8 mouse cellular contexts compared by ENCODE assay signal in the genomic region with DNA sequence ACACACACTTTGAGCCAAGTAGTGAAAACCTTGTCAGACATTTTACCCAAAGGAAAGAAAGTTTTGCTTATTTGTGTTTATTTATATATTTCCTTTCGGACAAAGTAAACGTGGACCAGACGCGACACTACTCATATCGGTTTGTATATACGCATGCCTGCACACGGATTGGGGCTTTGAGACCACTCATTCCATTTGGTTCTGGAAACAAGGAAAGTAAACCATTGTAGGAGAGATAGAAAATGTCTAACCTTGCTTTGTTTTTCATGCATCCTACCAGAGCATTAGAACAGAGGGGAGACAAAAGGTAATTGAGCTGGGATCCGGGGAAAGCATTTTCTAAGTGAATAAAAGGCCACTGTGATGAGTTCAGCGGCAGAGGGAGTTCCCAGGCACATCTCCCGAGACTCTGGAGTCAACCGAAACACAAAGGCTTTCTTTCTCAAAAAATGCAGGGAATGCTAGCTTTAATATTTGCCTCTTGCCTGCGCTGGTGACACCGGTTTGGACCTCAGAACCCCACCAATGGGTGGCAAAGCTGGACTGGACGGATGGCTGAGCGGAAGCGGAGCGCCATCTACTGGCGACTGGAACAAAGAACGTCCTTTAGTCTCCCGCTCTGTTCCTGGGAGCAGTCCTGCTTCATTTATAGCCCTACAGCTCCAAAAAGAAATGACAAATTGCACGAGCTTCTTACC.
A peak's percentile ranks its signal among the peaks of the same experiment; 100 is the strongest.
DNase-seq lines count a peak whose midpoint lies in the region; ATAC-seq and TF ChIP-seq lines count a peak whose summit lies in the region.

No protein-coding gene starts in this region.

- peak; percentile 23 for DNase-seq in MN1 (ENCODE audit: low spot score)
- peak; percentile 50 for DNase-seq in cerebellum, adult 8-10 months
- peak; percentile 20 to 87 for DNase-seq in frontal cortex, adult 2 months (ENCODE audit: extremely low spot score in 1 of 2, low spot score in 1 of 2)
- peak; percentile 83 for DNase-seq in hindbrain, embryonic 10.5 days (ENCODE audit: low spot score)
- peak; percentile 58 for DNase-seq in layer of hippocampus, adult 9-10 months (ENCODE audit: low spot score)
- peak; percentile 73 for DNase-seq in lung, postnatal 0 days (ENCODE audit: low spot score)
- DNase-seq in retina, adult 2 months (ENCODE audit: low read depth, low spot score), result peak; percentile 33
- DNase-seq in urinary bladder, postnatal 4 days (ENCODE audit: low spot score in 2 of 2), result peak; percentile 65 to 75

- H3K4me1 ChIP-seq in hindbrain, embryonic 10.5 days (replicated peaks), result peaks cover 27% of the 10 kb centered on the region
- no peaks in the 10 kb centered on the region for H3K4me1 ChIP-seq in lung, postnatal 0 days (ENCODE audit: insufficient read depth, low read depth, low read length)

- peak overlapping the region; percentile 42 for H3K4me3 ChIP-seq in hindbrain, embryonic 10.5 days
- no peak overlapping the region for H3K4me3 ChIP-seq in lung, postnatal 0 days (ENCODE audit: low read depth, low read length)

- no peaks in the 10 kb centered on the region for H3K9me3 ChIP-seq in hindbrain, embryonic 10.5 days
- H3K9me3 ChIP-seq in lung, postnatal 0 days (ENCODE audit: low read length), result no peaks in the 10 kb centered on the region

- TF ChIP-seq CTCF in lung, postnatal 0 days (IDR thresholded peaks at IDR 0.05), result peak; percentile 90

- peak overlapping the region; percentile 32 for H3K4me2 ChIP-seq in lung, postnatal 0 days (replicated peaks; ENCODE audit: low read depth, low read length)

- no peaks in the 10 kb centered on the region for H3K36me3 ChIP-seq in hindbrain, embryonic 10.5 days
- no peaks in the 10 kb centered on the region for H3K36me3 ChIP-seq in lung, postnatal 0 days (ENCODE audit: insufficient read depth, low read length)

- 22% methylated on average over 21 of the region's 21 CpGs for WGBS in hindbrain, embryonic 10.5 days
- 15% methylated on average over 21 of the region's 21 CpGs for WGBS in lung, postnatal 0 days

- H3K27ac ChIP-seq in hindbrain, embryonic 10.5 days, result peak overlapping the region; percentile 83
- no peak overlapping the region for H3K27ac ChIP-seq in lung, postnatal 0 days (ENCODE audit: low read length)

- no peak overlapping the region for H3K9ac ChIP-seq in lung, postnatal 0 days (replicated peaks; ENCODE audit: low read depth)

- TF ChIP-seq EP300 in lung, postnatal 0 days (IDR thresholded peaks at IDR 0.05), result no peak

- ATAC-seq in lung, postnatal 0 days, result peak; percentile 80

- no peaks in the 10 kb centered on the region for H3K27me3 ChIP-seq in hindbrain, embryonic 10.5 days (ENCODE audit: insufficient read depth, poor library complexity, severe bottlenecking)
- no peaks in the 10 kb centered on the region for H3K27me3 ChIP-seq in lung, postnatal 0 days (replicated peaks; ENCODE audit: insufficient read depth, low read length)

Comparison
In these comparisons a context has a peak if more than half of its experiments do, and no peak if none do; other contexts are left out.
1. DNase-seq: peak in every context shown above with its lines; median percentile 83 in hindbrain, embryonic 10.5 days; 73 in lung, postnatal 0 days; 70 in urinary bladder, postnatal 4 days; 58 in layer of hippocampus, adult 9-10 months; 54 in frontal cortex, adult 2 months; 50 in cerebellum, adult 8-10 months; 33 in retina, adult 2 months; 23 in MN1.